Mouse (Mus musculus) myocyte (in vitro differentiated cells): ENCODE results near the gene Gm45711.
"Not testable (repeated sequence)": the region's sequence is repeated elsewhere in the genome, so short reads cannot be mapped to it uniquely, and the experiment has no call there.

Source experiments
- E2F4 ChIP-seq: IDR thresholded peaks from one replicate; pipeline ENCODE4 v1.6.1; 2011; ENCODE audit warnings: mild to moderate bottlenecking, control low read depth, moderate library complexity; ENCODE audit not compliant: insufficient read depth
- MAX ChIP-seq: IDR thresholded peaks from one replicate; pipeline ENCODE4 v1.6.1; 2011; ENCODE audit warnings: low read depth, mild to moderate bottlenecking, control low read depth
- MYOD1 ChIP-seq, 3 experiments: IDR thresholded peaks; one replicate each; pipeline ENCODE4 v1.6.1; 2011; ENCODE audit warnings: control low read depth in 2 of 3, low read depth in 2 of 3, mild to moderate bottlenecking in 2 of 3, moderate library complexity in 1 of 3; ENCODE audit not compliant: insufficient read length in 2 of 3, control insufficient read depth in 1 of 3
- POLR2A ChIP-seq: IDR thresholded peaks from one replicate; pipeline ENCODE4 v1.6.1; 2011; ENCODE audit warnings: low read depth, mild to moderate bottlenecking, control low read depth, moderate library complexity; ENCODE audit not compliant: insufficient read length
- TCF12 ChIP-seq: IDR thresholded peaks from one replicate; pipeline ENCODE4 v1.6.1; 2011; ENCODE audit warnings: mild to moderate bottlenecking, control low read depth; ENCODE audit not compliant: poor library complexity, insufficient read depth, severe bottlenecking

DNA sequence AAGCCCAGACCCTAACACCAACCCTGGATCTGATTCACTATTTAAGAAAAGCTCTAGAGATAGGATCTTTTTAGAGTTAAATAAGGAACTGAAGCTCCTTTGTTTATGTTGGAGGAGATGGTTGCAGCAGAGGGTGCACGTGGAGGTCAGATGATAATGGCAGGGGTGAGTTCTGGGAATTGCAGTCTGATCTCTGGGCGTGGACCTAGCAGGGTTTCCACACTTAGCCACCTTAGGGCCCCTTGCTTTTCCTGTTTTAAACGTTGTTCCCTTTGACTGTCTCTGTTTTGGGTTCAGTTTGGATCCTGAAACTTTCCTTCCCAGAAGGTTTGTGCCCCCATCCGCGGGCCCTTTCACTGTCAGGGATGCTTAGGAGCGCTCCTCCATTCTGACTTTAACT is 1.5 kb downstream of the Gm45711 start:
- TF ChIP-seq POLR2A; E2F4; MYOD1 (IDR thresholded peaks at IDR 0.05; ENCODE audit: control insufficient read depth in 1 of 3, insufficient read length in 2 of 3, low read depth in 2 of 3); TCF12; MAX: not testable (repeated sequence)
